Mouse (Mus musculus) kidney, embryonic 14.5 days (tissue): ENCODE measurements around the gene Ddit4l. TPM values are rescaled to one million over a fixed set of nuclear protein-coding genes. Genes with fewer than 3 reads are reported as not detected.

Experiments
- microRNA-seq: library from miRNA; unstranded; fragments of <30 nt; microRNA quantifications from one replicate; pipeline ENCODE4, GENCODE M21; 2016
- polyA plus RNA-seq: library from polyadenylated mRNA; unstranded; fragments of >200 nt; fragmentation: Nextera tagmentation; extraction: Ambion mirVana; gene quantifications from 2 replicates; pipeline ENCODE4 v1.2.1, GENCODE M21; 2014

Ddit4l gene
- polyA plus RNA-seq, 1 experiment from 2014 or later, result 13.5 TPM

Small RNA genes within 50 kb of the gene (microRNA-seq; reads per million reads assigned to microRNA genes)
- not detected for gene Gm22468

Other genes starting within 250 kb of the Ddit4l start
- not detected in 2 replicates for gene Gm21962, start 49.9 kb downstream of the Ddit4l start, polyA plus RNA-seq
- 2,687 and 3,357 TPM in 2 replicates for gene H2afz, start 242.9 kb downstream of the Ddit4l start, polyA plus RNA-seq
- 12.2 and 12.3 TPM in 2 replicates for gene Dnajb14, start 246.1 kb downstream of the Ddit4l start, polyA plus RNA-seq